Mouse (Mus musculus) macrophage (primary cell): ENCODE data around the gene Mymk. TPM values are rescaled to one million over a fixed set of nuclear protein-coding genes. Genes with fewer than 3 reads are reported as not detected.

Source experiments
- polyA plus RNA-seq: library from polyadenylated mRNA; stranded (reverse); fragments of 250-400 nt; gene quantifications from 3 replicates; pipeline ENCODE4 v1.2.4, GENCODE M21; 2018; ENCODE audit warnings: inconsistent platforms

The Mymk gene
- polyA plus RNA-seq, 1 experiment from 2014 or later: not detected

Other genes with a start within 250 kb of the Mymk start
- gene Abo, start 207.2 kb downstream of the Mymk start, polyA plus RNA-seq: not detected in 3 replicates
- 16.4 to 25.2 TPM (median 21.2 TPM) in 3 replicates for gene Surf6, start 169.3 kb downstream of the Mymk start, polyA plus RNA-seq
- gene Med22, start 161.5 kb downstream of the Mymk start, polyA plus RNA-seq: 14.4 to 39.2 TPM (median 31.3 TPM) in 3 replicates
- gene Rpl7a, start 161.4 kb downstream of the Mymk start, polyA plus RNA-seq: 1,034 to 1,136 TPM (median 1,099 TPM) in 3 replicates
- gene Surf2, start 155.8 kb downstream of the Mymk start, polyA plus RNA-seq: 25.6 to 50.5 TPM (median 36.1 TPM) in 3 replicates
- gene Surf1, start 155.6 kb downstream of the Mymk start, polyA plus RNA-seq: 55.2 to 73.5 TPM (median 59.6 TPM) in 3 replicates
- 126 to 164 TPM (median 160 TPM) in 3 replicates for gene Surf4, start 138.3 kb downstream of the Mymk start, polyA plus RNA-seq
- 0.30 to 0.79 TPM (median 0.44 TPM) in 3 replicates for gene Stkld1, start 138.1 kb downstream of the Mymk start, polyA plus RNA-seq
- gene Rexo4, start 107.8 kb downstream of the Mymk start, polyA plus RNA-seq: 33.6 to 77.4 TPM (median 33.7 TPM) in 3 replicates
- not detected in 3 replicates for gene Adamts13, start 98.8 kb downstream of the Mymk start, polyA plus RNA-seq
- gene Cacfd1, start 62.3 kb downstream of the Mymk start, polyA plus RNA-seq: 10.7 to 20.4 TPM (median 18.3 TPM) in 3 replicates
- gene Slc2a6, start 44.2 kb downstream of the Mymk start, polyA plus RNA-seq: 2.9 to 43.2 TPM (median 3.8 TPM) in 3 replicates
- gene Adamtsl2, start 7.2 kb upstream of the Mymk start, polyA plus RNA-seq: not detected in 3 replicates
- gene Fam163b, start 70.3 kb upstream of the Mymk start, polyA plus RNA-seq: not detected in 3 replicates
- not detected in 3 replicates for gene Dbh, start 93.1 kb upstream of the Mymk start, polyA plus RNA-seq
- 0.89 to 2.1 TPM (median 1.0 TPM) in 3 replicates for gene Sardh, start 176.2 kb upstream of the Mymk start, polyA plus RNA-seq